Mouse (Mus musculus) ovary, adult 18-20 months (tissue): ENCODE measurements around the gene Ttc41.
"Not testable (repeated sequence)": the region's sequence is repeated elsewhere in the genome, so short reads cannot be mapped to it uniquely, and the experiment has no call there.

ENCODE experiments used
- DNase-seq: peaks from one replicate; pipeline ENCODE4 v3.0.0; 2022; ENCODE audit warnings: low spot score, mixed read lengths

Gene Ttc41

GRCm38 (mm10) chr10:86705318-86705921 is at the start of gene Ttc41, which contains the start of gene Hsp90b1:
TSS of gene Ttc41 (plus strand) at chr10:86705811.
TSS of gene Hsp90b1 (minus strand) at chr10:86705509.
- DNase-seq: peak; percentile 100

GRCm38 (mm10) chr10:86670550-86670949 is 35.1 kb upstream of the Ttc41 start:
- not testable (repeated sequence) for DNase-seq

GRCm38 (mm10) chr10:86684797-86685178 is 20.8 kb upstream of the Ttc41 start:
- not testable (repeated sequence) for DNase-seq

GRCm38 (mm10) chr10:86685179-86686016 is 20.2 kb upstream of the Ttc41 start:
- DNase-seq: peak; percentile 54

- not testable (repeated sequence) for DNase-seq
These were observed 19.6 kb upstream of the Ttc41 start for GRCm38 (mm10) chr10:86686017-86686360.

- no peak for DNase-seq
These were observed 5.4 kb upstream of the Ttc41 start for GRCm38 (mm10) chr10:86700251-86700650.

GRCm38 (mm10) chr10:86700973-86701372 is 4.6 kb upstream of the Ttc41 start:
- no peak for DNase-seq

- DNase-seq: no peak
These were observed 3.2 kb upstream of the Ttc41 start for GRCm38 (mm10) chr10:86702312-86702920.

GRCm38 (mm10) chr10:86703375-86703774 is 2.2 kb upstream of the Ttc41 start:
- no peak for DNase-seq

GRCm38 (mm10) chr10:86704141-86704540 is 1.5 kb upstream of the Ttc41 start:
- DNase-seq: no peak

- DNase-seq: peak; percentile 6
These were observed 921 bp upstream of the Ttc41 start for GRCm38 (mm10) chr10:86704589-86705191.

GRCm38 (mm10) chr10:86705922-86706752 is 526 bp downstream of the Ttc41 start:
- DNase-seq: peak; percentile 56

GRCm38 (mm10) chr10:86707134-86707533 is 1.5 kb downstream of the Ttc41 start:
- no peak for DNase-seq

- DNase-seq: no peak
These were observed 6.5 kb downstream of the Ttc41 start for GRCm38 (mm10) chr10:86712156-86712555.

- DNase-seq: no peak
These were observed 22.0 kb downstream of the Ttc41 start for GRCm38 (mm10) chr10:86727548-86727980.

- no peak for DNase-seq
These were observed 22.6 kb downstream of the Ttc41 start for GRCm38 (mm10) chr10:86728176-86728575.

- DNase-seq: peak; percentile 52
These were observed 25.4 kb downstream of the Ttc41 start for GRCm38 (mm10) chr10:86730823-86731499.

GRCm38 (mm10) chr10:86731500-86731863 is 25.9 kb downstream of the Ttc41 start:
- DNase-seq: no peak

GRCm38 (mm10) chr10:86735036-86735435 is 29.4 kb downstream of the Ttc41 start:
- DNase-seq: no peak

- no peak for DNase-seq
These were observed 37.3 kb downstream of the Ttc41 start for GRCm38 (mm10) chr10:86742918-86743317.

GRCm38 (mm10) chr10:86744306-86744705 is 38.7 kb downstream of the Ttc41 start:
- no peak for DNase-seq
